Mouse (Mus musculus): ENCODE measurements around the gene Rasl10a. TPM values are rescaled to one million over a fixed set of nuclear protein-coding genes. Genes with fewer than 3 reads are reported as not detected.

The Rasl10a gene
- not detected in 2 replicates for polyA plus RNA-seq (2011; ENCODE audit: insufficient read length, low read depth, missing spikeins)

DNA sequence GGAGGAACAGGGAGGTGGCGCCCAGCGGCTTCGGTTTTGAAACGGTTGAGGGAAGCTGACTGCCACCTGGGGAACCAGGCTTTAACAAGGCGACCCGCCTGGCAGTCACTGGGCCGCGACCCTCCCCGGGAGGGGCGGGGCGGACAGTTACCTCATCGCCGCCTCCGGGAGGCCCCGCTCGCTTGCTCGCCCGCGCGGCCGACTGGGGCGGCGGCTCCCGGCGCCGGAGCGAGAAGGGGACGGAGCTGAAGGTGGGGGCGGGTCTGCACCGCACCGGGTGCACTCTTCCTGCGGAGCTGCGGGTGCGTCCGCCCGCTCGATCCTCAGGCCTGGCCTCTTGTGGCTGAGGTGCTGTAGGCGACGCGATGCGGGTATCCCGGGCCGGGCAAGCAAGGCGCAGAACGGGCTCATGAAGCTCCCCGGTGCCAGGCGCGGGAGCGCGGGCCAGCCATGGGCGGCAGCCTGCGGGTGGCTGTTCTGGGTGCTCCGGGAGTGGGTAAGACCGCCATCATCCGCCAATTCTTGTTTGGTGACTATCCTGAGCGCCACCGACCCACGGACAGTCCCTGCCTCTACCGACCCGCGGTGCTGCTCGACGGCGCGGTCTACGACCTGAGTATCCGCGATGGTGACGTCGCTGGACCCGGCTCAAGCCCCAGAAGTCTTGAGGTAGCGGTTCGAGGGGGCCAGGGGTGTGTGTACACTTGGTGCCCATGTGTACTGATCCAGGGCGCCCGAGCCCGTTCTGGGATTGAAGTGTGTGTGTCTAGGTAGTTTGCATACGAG lies at the start of gene Rasl10a:
TSS of gene Rasl10a (plus strand) at position 273 of the 786 bp plus-strand sequence.
- TF ChIP-seq POLR2A (IDR thresholded peaks at IDR 0.05; ENCODE audit: low read depth, low read length) (no peak; the same call in 1 of the 2 replicates), CTCF (IDR thresholded peaks at IDR 0.05; ENCODE audit: borderline replicate concordance, insufficient read depth, low read length) (no peak)
- Histone ChIP-seq H3K4me3 (ENCODE audit: insufficient read depth, low read length) (peak within 1 kb of the TSS; percentile 8), H3K4me1 (ENCODE audit: control insufficient read depth, insufficient read depth, low read length) (peaks cover 2% of the 10 kb centered on the region; the same call in 1 of the 2 replicates)

GRCm38 (mm10) chr11:5008867-5009266 lies 49.1 kb upstream of the Rasl10a start:
- TF ChIP-seq POLR2A (IDR thresholded peaks at IDR 0.05; ENCODE audit: low read depth, low read length): no peak
- no peak for TF ChIP-seq CTCF (IDR thresholded peaks at IDR 0.05; ENCODE audit: borderline replicate concordance, insufficient read depth, low read length)
- H3K4me1 ChIP-seq (ENCODE audit: control insufficient read depth, insufficient read depth, low read length): peaks cover 14% of the 10 kb centered on the region
- peak overlapping the region; percentile 31; the same call in 1 of the 2 replicates for H3K27ac ChIP-seq (ENCODE audit: insufficient read depth, low read length)
- no peak overlapping the region for H3K4me3 ChIP-seq (ENCODE audit: insufficient read depth, low read length)

More for the DNA sequence above, at the start of gene Rasl10a:
- no peak within 1 kb of the TSS for H3K27ac ChIP-seq (ENCODE audit: insufficient read depth, low read length)

DNA sequence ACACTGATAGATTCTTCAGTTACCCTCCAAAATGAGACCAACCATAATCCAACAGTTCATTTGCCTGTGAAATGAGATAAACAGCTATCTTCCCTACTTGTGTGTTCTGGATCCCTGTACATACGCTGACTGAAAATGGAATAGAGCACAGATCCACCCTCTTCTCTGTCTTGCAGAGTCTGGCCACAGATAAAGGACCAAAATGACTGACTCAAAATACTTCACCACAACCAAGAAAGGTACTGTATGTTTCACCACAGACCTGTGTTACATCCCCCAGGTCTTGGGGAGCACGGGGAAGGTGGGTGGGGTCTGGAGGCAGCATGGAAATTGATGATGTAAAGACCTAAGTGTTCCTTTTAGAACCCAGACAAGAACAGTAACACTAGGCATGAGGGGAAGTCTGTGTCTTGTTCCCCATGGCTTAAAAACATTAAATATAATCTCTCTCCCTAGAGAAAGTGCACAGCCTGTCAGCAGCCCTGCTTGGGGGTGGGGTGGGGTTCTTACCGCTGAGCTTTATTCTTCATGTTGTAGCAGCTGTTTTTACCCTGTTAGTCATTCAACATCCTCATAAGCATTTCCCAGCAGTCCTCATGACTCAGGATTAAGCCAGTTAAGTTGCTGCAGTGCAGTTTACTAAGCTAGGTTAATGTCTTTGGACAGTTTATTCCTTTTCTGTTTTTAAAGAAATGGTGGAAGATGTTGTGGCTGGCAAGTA lies 48.4 kb upstream of the Rasl10a start:
- H3K4me3 ChIP-seq (ENCODE audit: insufficient read depth, low read length): no peak overlapping the region
- peaks cover 14% of the 10 kb centered on the region for H3K4me1 ChIP-seq (ENCODE audit: control insufficient read depth, insufficient read depth, low read length)
- TF ChIP-seq POLR2A (IDR thresholded peaks at IDR 0.05; ENCODE audit: low read depth, low read length) (no peak), CTCF (IDR thresholded peaks at IDR 0.05; ENCODE audit: borderline replicate concordance, insufficient read depth, low read length) (no peak)
- H3K27ac ChIP-seq (ENCODE audit: insufficient read depth, low read length): peak overlapping the region; percentile 96

- TF ChIP-seq POLR2A (IDR thresholded peaks at IDR 0.05; ENCODE audit: low read depth, low read length) (no peak), CTCF (IDR thresholded peaks at IDR 0.05; ENCODE audit: borderline replicate concordance, insufficient read depth, low read length) (no peak)
- Histone ChIP-seq H3K27ac (ENCODE audit: insufficient read depth, low read length) (peak overlapping the region; percentile 96), H3K4me1 (ENCODE audit: control insufficient read depth, insufficient read depth, low read length) (peaks cover 14% of the 10 kb centered on the region), H3K4me3 (ENCODE audit: insufficient read depth, low read length) (no peak overlapping the region)
Measured at GRCm38 (mm10) chr11:5010205-5010604, 47.7 kb upstream of the Rasl10a start.

- Histone ChIP-seq H3K4me1 (ENCODE audit: control insufficient read depth, insufficient read depth, low read length) (peaks cover 14% of the 10 kb centered on the region), H3K4me3 (ENCODE audit: insufficient read depth, low read length) (no peak overlapping the region), H3K27ac (ENCODE audit: insufficient read depth, low read length) (no peak overlapping the region)
- TF ChIP-seq CTCF (IDR thresholded peaks at IDR 0.05; ENCODE audit: borderline replicate concordance, insufficient read depth, low read length) (no peak), POLR2A (IDR thresholded peaks at IDR 0.05; ENCODE audit: low read depth, low read length) (no peak)
Measured at GRCm38 (mm10) chr11:5011480-5011879, 46.4 kb upstream of the Rasl10a start.

GRCm38 (mm10) chr11:5012213-5012715 lies 45.7 kb upstream of the Rasl10a start:
- no peak for TF ChIP-seq POLR2A (IDR thresholded peaks at IDR 0.05; ENCODE audit: low read depth, low read length)
- no peak for TF ChIP-seq CTCF (IDR thresholded peaks at IDR 0.05; ENCODE audit: borderline replicate concordance, insufficient read depth, low read length)

DNA sequence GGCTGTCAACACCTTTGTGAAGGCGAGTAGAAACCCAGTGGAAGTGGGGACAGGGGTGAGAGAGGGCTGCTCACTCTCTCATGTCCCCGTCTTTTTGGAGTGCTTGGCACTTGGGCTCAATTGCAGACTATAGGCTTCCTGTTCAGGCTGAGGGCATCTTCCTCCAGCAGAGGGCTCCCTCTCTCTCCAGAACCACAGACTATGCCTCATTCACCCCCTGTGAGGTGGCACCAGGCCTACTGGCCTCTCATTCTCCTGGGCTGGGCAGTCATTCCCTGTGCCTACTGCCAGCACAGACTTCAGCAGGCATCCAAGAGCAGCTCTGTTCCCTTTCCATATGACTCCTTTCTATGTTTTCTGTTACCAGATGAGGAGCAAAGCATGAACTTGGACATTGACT lies 42.2 kb upstream of the Rasl10a start:
- Histone ChIP-seq H3K27ac (ENCODE audit: insufficient read depth, low read length) (no peak overlapping the region), H3K4me3 (ENCODE audit: insufficient read depth, low read length) (no peak overlapping the region), H3K4me1 (ENCODE audit: control insufficient read depth, insufficient read depth, low read length) (no peaks in the 10 kb centered on the region)
- TF ChIP-seq POLR2A (IDR thresholded peaks at IDR 0.05; ENCODE audit: low read depth, low read length) (no peak), CTCF (IDR thresholded peaks at IDR 0.05; ENCODE audit: borderline replicate concordance, insufficient read depth, low read length) (peak; percentile 60; the same call in 1 of the 2 replicates)

More at GRCm38 (mm10) chr11:5012213-5012715, 45.7 kb upstream of the Rasl10a start:
- Histone ChIP-seq H3K4me3 (ENCODE audit: insufficient read depth, low read length) (no peak overlapping the region), H3K4me1 (ENCODE audit: control insufficient read depth, insufficient read depth, low read length) (peaks cover 14% of the 10 kb centered on the region), H3K27ac (ENCODE audit: insufficient read depth, low read length) (no peak overlapping the region)

DNA sequence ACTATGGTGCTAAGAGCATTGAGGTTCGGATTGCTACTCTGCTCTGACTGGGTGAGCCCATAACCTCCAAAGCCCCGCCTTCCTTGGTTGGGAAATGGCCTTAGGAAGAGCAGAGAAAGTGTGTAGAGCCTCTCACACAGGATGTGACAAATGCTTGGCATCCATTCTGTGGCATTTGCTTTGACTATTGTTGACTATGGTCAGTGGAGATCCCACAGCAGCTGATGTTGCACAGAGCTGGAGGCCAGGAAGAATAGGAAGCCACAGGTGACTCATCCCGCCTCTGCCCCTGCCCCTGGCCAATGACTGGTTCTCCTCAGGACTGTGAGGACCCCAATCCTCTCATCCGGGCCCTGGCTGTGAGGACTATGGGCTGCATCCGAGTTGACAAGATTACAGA lies 41.6 kb upstream of the Rasl10a start:
- Histone ChIP-seq H3K4me1 (ENCODE audit: control insufficient read depth, insufficient read depth, low read length) (no peaks in the 10 kb centered on the region), H3K4me3 (ENCODE audit: insufficient read depth, low read length) (no peak overlapping the region), H3K27ac (ENCODE audit: insufficient read depth, low read length) (no peak overlapping the region)
- TF ChIP-seq CTCF (IDR thresholded peaks at IDR 0.05; ENCODE audit: borderline replicate concordance, insufficient read depth, low read length) (no peak), POLR2A (IDR thresholded peaks at IDR 0.05; ENCODE audit: low read depth, low read length) (no peak)

DNA sequence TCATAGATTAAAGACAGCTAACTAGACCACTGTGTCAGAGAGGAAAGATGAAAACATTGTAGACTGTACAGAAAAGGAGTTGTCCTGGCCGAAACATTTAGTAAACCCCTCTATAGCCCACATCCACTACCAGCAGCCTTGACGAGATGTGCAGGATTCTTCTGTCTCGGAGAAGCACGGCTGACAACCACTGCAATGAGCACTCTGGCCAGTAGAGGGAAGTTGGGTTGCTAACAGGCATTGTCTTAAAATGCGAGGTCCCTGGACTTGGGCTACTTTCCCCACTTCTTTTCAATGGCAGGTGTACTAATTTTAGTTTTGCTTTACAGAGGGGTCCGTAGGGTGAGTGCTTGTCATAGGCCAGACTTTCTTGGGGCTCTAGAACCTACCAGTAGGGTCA lies 40.4 kb upstream of the Rasl10a start:
- TF ChIP-seq POLR2A (IDR thresholded peaks at IDR 0.05; ENCODE audit: low read depth, low read length) (no peak), CTCF (IDR thresholded peaks at IDR 0.05; ENCODE audit: borderline replicate concordance, insufficient read depth, low read length) (no peak)

More for the DNA sequence above, 40.4 kb upstream of the Rasl10a start:
- Histone ChIP-seq H3K4me3 (ENCODE audit: insufficient read depth, low read length) (no peak overlapping the region), H3K4me1 (ENCODE audit: control insufficient read depth, insufficient read depth, low read length) (no peaks in the 10 kb centered on the region), H3K27ac (ENCODE audit: insufficient read depth, low read length) (no peak overlapping the region)

Data from embryonic fibroblast, embryonic 13.5 days (primary cell).